Mouse (Mus musculus): ENCODE data around the gene Spdye4a.

- TF ChIP-seq CTCF (IDR thresholded peaks at IDR 0.05; ENCODE audit: insufficient read depth, low read length), result no peak
- TF ChIP-seq POLR2A (IDR thresholded peaks at IDR 0.05; ENCODE audit: borderline replicate concordance, extremely low read depth, low read depth, low read length), result no peak
These were observed 27.3 kb upstream of the Spdye4a start for GRCm38 (mm10) chr5:143253881-143254486.
